Mouse (Mus musculus) thymus, postnatal 4 days (tissue): ENCODE results near the gene Tbc1d2b.

ENCODE experiments used
- DNase-seq: peaks from one replicate; pipeline ENCODE4 v3.0.0; 2021

Tbc1d2b gene

GRCm38 (mm10) chr9:90201541-90201940, 69.1 kb downstream of the Tbc1d2b start:
- DNase-seq, result no peak

GRCm38 (mm10) chr9:90201096-90201495, 69.5 kb downstream of the Tbc1d2b start:
- DNase-seq, result no peak

GRCm38 (mm10) chr9:90200501-90200900, 70.1 kb downstream of the Tbc1d2b start:
- no peak for DNase-seq

- DNase-seq, result no peak
Measured at GRCm38 (mm10) chr9:90199611-90200010, 71.0 kb downstream of the Tbc1d2b start.

GRCm38 (mm10) chr9:90198531-90199449, 71.8 kb downstream of the Tbc1d2b start:
- DNase-seq, result no peak

- no peak for DNase-seq
Measured at GRCm38 (mm10) chr9:90197866-90198383, 72.7 kb downstream of the Tbc1d2b start.

- no peak for DNase-seq
Measured at GRCm38 (mm10) chr9:90197116-90197665, 73.4 kb downstream of the Tbc1d2b start.

- no peak for DNase-seq
Measured at GRCm38 (mm10) chr9:90196262-90196661, 74.3 kb downstream of the Tbc1d2b start.

- no peak for DNase-seq
Measured at GRCm38 (mm10) chr9:90195000-90195399, 75.6 kb downstream of the Tbc1d2b start.

- DNase-seq, result no peak
Measured at GRCm38 (mm10) chr9:90189391-90189790, 81.2 kb downstream of the Tbc1d2b start.

- DNase-seq, result no peak
Measured at GRCm38 (mm10) chr9:90188893-90189292, 81.7 kb downstream of the Tbc1d2b start.

- no peak for DNase-seq
Measured at GRCm38 (mm10) chr9:90185356-90185910, 85.2 kb downstream of the Tbc1d2b start.

- no peak for DNase-seq
Measured at GRCm38 (mm10) chr9:90184116-90184515, 86.5 kb downstream of the Tbc1d2b start.

- DNase-seq, result no peak
Measured at GRCm38 (mm10) chr9:90183550-90183949, 87.1 kb downstream of the Tbc1d2b start.

- no peak for DNase-seq
Measured at GRCm38 (mm10) chr9:90182636-90183421, 87.8 kb downstream of the Tbc1d2b start.

- DNase-seq, result no peak
Measured at GRCm38 (mm10) chr9:90181656-90182388, 88.8 kb downstream of the Tbc1d2b start.

- DNase-seq, result no peak
Measured at GRCm38 (mm10) chr9:90179409-90179808, 91.2 kb downstream of the Tbc1d2b start.

GRCm38 (mm10) chr9:90173330-90173729, 97.3 kb downstream of the Tbc1d2b start:
- no peak for DNase-seq

- no peak for DNase-seq
Measured at GRCm38 (mm10) chr9:90172528-90173321, 97.9 kb downstream of the Tbc1d2b start.

GRCm38 (mm10) chr9:90171421-90171820, 99.2 kb downstream of the Tbc1d2b start:
- no peak for DNase-seq

GRCm38 (mm10) chr9:90169965-90170364, 100.6 kb downstream of the Tbc1d2b start:
- no peak for DNase-seq
